Mouse (Mus musculus) midbrain, embryonic 15.5 days (tissue): Measurements from ENCODE around the gene Slc9a9. TPM values are rescaled to one million over a fixed set of nuclear protein-coding genes. Genes with fewer than 3 reads are reported as not detected.

ENCODE experiments used
- ATAC-seq: fragments of 200-750 bp; cut with Nextera tagmentation; replicated peaks from 2 replicates; pipeline ENCODE4 v1.8.0; 2017; ENCODE audit warnings: moderate TSS enrichment
- H3K27ac ChIP-seq: fragments of 300-500 bp; sonication (generic); 2 replicates; pipeline ENCODE4 v1.5.1; 2015; ENCODE audit warnings: mild to moderate bottlenecking, inconsistent platforms
- H3K27me3 ChIP-seq: fragments of 300-500 bp; sonication (generic); replicated peaks from 2 replicates; pipeline ENCODE4 v1.6.1; 2015; ENCODE audit warnings: inconsistent platforms
- H3K36me3 ChIP-seq: fragments of 300-500 bp; sonication (generic); replicated peaks from 2 replicates; pipeline ENCODE4 v1.6.1; 2015; ENCODE audit warnings: inconsistent platforms
- H3K4me1 ChIP-seq: fragments of 300-500 bp; sonication (generic); 2 replicates; pipeline ENCODE4 v1.6.1; 2015; ENCODE audit warnings: inconsistent platforms
- H3K4me2 ChIP-seq: fragments of 300-500 bp; sonication (generic); 2 replicates; pipeline ENCODE4 v1.6.1; 2015; ENCODE audit warnings: inconsistent platforms, mild to moderate bottlenecking, moderate library complexity
- H3K4me3 ChIP-seq: fragments of 300-500 bp; sonication (generic); 2 replicates; pipeline ENCODE4 v1.5.1; 2015; ENCODE audit warnings: mild to moderate bottlenecking, inconsistent platforms
- H3K9ac ChIP-seq: fragments of 300-500 bp; sonication (generic); 2 replicates; pipeline ENCODE4 v1.6.1; 2015; ENCODE audit warnings: mild to moderate bottlenecking, inconsistent platforms
- H3K9me3 ChIP-seq: fragments of 300-500 bp; sonication (generic); 2 replicates; pipeline ENCODE4 v1.6.1; 2016; ENCODE audit warnings: inconsistent platforms
- WGBS: fragments of 180-500 bp; shearing (Covaris S2); methylation state at CpG from one replicate; pipeline ENCODE4 v1.1.7; 2015; ENCODE audit warnings: mixed read lengths; 5-methylcytosine and 5-hydroxymethylcytosine counted together
- polyA plus RNA-seq: library from polyadenylated mRNA; unstranded; fragments of >200 nt; fragmentation: Nextera tagmentation; extraction: Ambion mirVana; gene quantifications from 2 replicates; pipeline ENCODE4 v1.2.1, GENCODE M21; 2015

Gene Slc9a9
- polyA plus RNA-seq, 1 experiment from 2014 or later = 7.3 TPM

DNA sequence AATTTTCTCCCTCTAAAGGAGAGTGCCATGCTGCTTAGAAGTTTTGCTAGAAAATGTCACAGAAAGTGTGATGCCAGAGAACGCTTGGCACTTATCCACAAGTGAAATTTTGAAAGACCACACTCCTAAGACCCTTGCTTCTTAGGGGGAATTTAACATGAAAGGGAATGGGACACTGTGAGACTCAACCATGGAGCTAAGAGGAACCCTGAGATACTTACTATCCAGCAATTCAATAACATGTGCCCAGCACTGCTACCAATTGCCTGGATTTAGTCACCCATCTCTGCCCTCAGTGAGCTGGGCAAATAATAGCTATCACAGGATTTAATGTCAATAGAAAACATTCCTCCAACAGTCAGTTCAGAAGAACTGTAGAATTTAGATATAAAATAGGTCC lies 198.8 kb downstream of the Slc9a9 start:
- Histone ChIP-seq H3K9me3 (no peaks in the 10 kb centered on the region), H3K9ac (no peak overlapping the region), H3K27ac (no peak overlapping the region), H3K4me1 (no peaks in the 10 kb centered on the region), H3K27me3 (no peaks in the 10 kb centered on the region), H3K36me3 (no peaks in the 10 kb centered on the region), H3K4me2 (no peak overlapping the region), H3K4me3 (no peak overlapping the region)
- WGBS = 81% methylated on average over 1 of the region's 1 CpGs
- ATAC-seq = no peak

DNA sequence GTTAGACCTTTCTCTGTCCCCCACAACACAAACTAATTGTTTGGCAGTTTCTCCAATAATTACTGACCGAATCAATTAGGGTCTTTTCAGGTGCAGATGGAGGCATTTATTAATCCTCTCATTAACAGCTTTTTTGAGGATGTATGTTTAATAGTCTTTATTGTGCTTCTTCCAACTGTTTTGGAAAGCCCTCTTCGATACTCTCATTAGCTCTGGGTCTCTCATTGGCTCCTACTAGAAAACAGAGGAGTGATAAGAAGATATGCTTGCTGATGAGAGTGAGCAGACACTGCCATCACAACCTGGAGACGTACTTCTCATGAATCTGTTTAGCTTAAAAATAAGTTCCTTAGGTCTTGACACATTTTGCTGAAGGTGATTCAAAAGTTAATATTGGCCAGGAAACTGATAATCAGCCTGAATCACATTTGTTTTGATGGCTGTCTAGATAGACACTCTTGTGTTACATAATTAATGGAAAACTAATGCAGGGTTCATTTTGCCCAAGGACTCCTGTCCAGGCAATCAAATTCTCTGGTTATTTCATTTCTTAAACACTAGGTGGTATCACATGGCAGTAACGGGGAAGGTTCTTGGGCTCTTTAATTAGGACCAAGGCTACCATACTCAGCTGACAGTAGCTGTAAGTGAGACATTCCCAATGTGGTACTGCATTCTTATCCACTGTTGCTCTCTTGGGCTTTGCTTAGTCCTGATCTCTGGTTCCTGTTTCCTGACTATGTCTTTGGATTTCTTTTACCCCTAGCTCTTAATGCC lies 199.5 kb downstream of the Slc9a9 start:
- 68% methylated on average over 4 of the region's 4 CpGs for WGBS
- Histone ChIP-seq H3K9ac (no peak overlapping the region), H3K9me3 (no peaks in the 10 kb centered on the region), H3K27me3 (no peaks in the 10 kb centered on the region), H3K36me3 (no peaks in the 10 kb centered on the region), H3K4me2 (no peak overlapping the region), H3K4me3 (no peak overlapping the region), H3K27ac (no peak overlapping the region), H3K4me1 (no peaks in the 10 kb centered on the region)
- ATAC-seq = no peak

DNA sequence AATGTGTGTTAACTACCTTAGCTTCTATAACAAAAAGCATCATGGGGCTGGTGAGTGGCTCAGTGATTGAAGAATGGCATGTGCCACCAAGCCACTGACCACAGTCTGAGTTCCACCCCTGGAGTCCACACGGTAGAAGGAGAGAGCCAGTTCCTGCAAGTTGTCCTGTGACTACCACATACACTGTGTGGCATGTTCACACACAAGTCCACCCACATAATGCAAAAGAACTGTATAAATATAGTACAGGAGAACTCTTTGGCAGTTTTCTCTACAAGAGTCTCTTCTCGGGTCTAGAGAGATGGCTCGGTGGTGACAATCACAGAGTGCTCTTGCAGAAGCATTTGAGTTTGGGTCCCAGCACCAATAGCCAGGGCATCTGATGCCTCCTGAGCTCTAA lies 212.8 kb downstream of the Slc9a9 start:
- Histone ChIP-seq H3K27ac (no peak overlapping the region), H3K4me3 (no peak overlapping the region), H3K9me3 (no peaks in the 10 kb centered on the region), H3K27me3 (no peaks in the 10 kb centered on the region), H3K36me3 (no peaks in the 10 kb centered on the region), H3K9ac (no peak overlapping the region), H3K4me1 (no peaks in the 10 kb centered on the region), H3K4me2 (no peak overlapping the region)
- no peak for ATAC-seq
- WGBS = 94% methylated on average over 3 of the region's 3 CpGs

DNA sequence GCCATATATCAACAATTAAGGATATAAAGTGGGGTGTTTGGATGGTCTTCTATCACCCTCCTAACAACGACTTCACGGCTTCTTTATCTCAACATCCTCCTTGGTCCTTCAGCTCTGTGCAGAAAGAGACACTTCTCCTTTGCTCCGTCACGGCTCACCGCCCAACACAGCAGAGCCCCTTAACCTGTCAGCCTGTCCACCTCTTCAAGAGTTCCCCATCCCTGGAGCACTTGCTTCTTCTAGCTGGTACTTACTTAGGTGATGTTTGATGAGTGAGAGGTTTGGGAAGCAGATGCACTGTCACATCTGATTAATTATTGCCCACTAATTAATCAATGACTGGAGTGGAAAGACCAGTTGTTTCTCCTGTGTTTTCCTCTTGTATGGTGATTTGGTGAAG lies 213.7 kb downstream of the Slc9a9 start:
- no peak for ATAC-seq
- Histone ChIP-seq H3K4me1 (no peaks in the 10 kb centered on the region), H3K4me3 (no peak overlapping the region), H3K9me3 (no peaks in the 10 kb centered on the region), H3K27me3 (no peaks in the 10 kb centered on the region), H3K36me3 (no peaks in the 10 kb centered on the region), H3K9ac (no peak overlapping the region), H3K27ac (no peak overlapping the region), H3K4me2 (no peak overlapping the region)
- 84% methylated on average over 5 of the region's 5 CpGs for WGBS

DNA sequence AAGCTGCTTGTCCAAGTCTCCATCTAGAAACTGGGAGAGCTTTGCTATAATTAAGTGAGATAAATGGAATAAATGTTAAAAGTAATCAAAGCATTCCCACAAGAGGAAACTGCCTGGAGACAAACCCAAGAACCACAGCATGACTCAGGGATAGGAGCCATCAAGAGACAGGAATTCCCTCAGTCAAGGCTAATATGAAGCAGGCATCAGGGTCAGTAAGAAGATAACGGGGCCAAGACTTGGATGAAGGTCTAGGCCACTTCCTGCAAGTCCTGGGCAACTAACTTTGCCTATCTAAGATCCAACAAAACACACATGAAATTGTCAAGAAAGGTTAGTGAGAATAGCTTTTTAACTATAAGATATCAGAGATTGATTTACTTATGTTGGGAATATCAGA lies 215.4 kb downstream of the Slc9a9 start:
- H3K4me3 ChIP-seq = no peak overlapping the region
- no peak for ATAC-seq
- 93% methylated on average over 1 of the region's 1 CpGs for WGBS
- no peaks in the 10 kb centered on the region for H3K36me3 ChIP-seq
- H3K4me1 ChIP-seq = no peaks in the 10 kb centered on the region
- H3K4me2 ChIP-seq = no peak overlapping the region
- H3K27me3 ChIP-seq = no peaks in the 10 kb centered on the region
- no peak overlapping the region for H3K27ac ChIP-seq
- H3K9me3 ChIP-seq = no peaks in the 10 kb centered on the region
- H3K9ac ChIP-seq = no peak overlapping the region

DNA sequence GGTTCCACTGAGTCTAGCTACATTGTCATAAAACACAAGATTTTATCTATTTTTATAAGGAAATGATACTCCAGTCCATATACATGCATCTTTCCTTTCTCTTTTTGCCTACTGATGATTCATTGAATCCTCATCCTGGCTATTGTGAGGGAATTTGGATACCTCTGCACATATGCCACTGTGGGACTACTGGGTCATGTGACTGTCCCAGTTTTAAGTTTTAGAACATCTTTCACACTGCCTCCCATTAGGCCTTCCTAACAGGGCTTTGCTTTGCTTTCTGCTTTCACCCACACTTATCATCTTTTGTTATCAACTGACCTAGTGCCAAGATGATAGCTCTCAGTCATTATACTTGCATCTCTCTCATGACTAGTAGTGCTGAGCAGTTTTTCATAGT lies 219.9 kb downstream of the Slc9a9 start:
- Histone ChIP-seq H3K4me3 (no peak overlapping the region), H3K9me3 (no peaks in the 10 kb centered on the region), H3K27ac (no peak overlapping the region), H3K27me3 (no peaks in the 10 kb centered on the region), H3K9ac (no peak overlapping the region), H3K4me1 (no peaks in the 10 kb centered on the region), H3K36me3 (no peaks in the 10 kb centered on the region), H3K4me2 (no peak overlapping the region)
- no peak for ATAC-seq

DNA sequence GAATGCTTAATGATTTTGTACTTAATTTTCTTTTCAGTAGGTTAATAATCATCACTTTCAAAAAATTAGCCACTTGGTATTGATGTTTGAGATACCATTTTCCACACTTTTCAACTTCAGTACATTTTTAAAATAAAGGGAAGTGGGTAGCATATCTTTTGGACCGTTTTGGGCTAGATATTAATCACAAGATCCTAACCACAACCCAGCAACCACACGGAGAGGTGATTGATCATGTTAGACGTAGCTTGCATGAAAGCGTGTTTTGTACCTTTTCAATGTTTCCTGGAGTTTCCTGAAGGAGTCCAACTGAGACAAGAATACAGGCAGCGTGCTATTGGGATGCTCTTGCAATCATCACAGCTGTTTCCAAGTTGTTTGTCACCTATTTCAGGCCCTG lies 226.2 kb downstream of the Slc9a9 start:
- 86% methylated on average over 5 of the region's 5 CpGs for WGBS
- Histone ChIP-seq H3K4me3 (no peak overlapping the region), H3K9ac (no peak overlapping the region), H3K4me1 (no peaks in the 10 kb centered on the region), H3K36me3 (no peaks in the 10 kb centered on the region), H3K27ac (no peak overlapping the region), H3K27me3 (no peaks in the 10 kb centered on the region), H3K4me2 (no peak overlapping the region), H3K9me3 (0 out of 2 replicates have a peak, but pooled peaks cover 2% of the 10 kb centered on the region)
- no peak for ATAC-seq

DNA sequence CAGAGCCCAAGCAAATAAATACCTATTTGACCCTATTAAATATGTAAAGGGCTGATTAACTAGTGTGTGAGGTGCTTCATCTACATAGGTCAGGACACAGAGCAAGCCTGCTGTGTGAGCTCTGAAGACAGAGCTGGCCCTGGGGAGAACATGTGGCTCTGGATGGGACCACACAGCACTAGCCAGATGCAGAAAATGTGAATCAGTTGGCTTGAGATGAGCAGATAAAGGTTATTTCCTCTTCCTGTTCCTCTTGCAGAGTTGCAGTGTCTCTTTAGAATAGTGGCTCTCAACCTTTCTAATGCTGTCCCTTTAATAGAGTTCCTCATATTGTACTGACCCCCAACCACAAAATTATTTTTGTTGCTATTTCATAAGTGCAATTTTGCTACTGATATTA lies 234.5 kb downstream of the Slc9a9 start:
- Histone ChIP-seq H3K4me2 (no peak overlapping the region), H3K9me3 (no peaks in the 10 kb centered on the region), H3K4me3 (no peak overlapping the region), H3K27me3 (no peaks in the 10 kb centered on the region), H3K36me3 (no peaks in the 10 kb centered on the region), H3K9ac (no peak overlapping the region), H3K27ac (no peak overlapping the region), H3K4me1 (no peaks in the 10 kb centered on the region)
- no peak for ATAC-seq

DNA sequence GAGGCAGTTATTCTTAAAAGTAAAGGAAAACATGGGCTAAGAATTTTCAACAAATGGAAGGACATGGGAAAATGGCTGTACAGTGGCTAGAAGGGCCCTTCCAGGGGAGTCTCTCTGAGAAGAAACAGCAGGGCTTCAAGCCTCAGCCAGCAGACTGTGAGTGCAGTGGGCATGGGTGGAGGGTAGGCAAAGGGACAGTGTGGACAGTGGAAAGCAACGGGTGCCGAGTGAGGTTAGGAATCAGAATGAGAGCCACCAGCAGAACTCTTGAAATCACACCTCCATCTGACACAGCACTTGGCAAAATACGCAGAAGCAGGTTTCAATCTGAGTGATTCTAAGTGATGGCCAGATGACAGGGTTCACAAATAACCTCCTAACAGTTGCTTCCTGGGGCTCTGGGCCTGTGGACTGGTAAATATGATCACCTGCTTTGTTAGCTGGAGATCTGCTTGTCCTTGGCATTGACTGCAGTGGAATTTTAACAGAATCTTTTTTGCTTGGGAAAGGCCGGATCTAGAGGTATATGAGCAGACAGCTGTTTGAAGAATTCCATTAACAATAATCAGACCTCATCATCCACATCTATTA lies 237.4 kb downstream of the Slc9a9 start:
- no peak for ATAC-seq

DNA sequence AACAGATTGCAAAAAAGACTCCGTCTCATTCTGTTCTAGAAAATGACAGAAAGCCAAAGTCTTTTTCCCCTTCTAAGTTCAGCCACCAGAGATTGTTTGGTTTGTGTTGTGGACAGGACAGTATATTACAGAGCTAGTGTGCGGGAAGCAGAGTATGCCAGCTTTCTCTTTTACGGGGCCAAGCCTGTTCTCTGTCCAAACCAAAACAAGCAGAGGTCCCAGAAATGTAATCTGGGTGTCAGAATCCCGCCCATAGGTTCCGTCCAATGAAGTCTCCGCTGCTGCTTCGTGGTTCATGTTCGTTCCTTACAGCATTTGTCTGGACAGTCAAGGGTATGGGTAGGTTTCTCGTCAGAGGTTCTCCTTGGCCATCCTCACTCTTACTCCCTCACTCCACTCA lies 242.4 kb downstream of the Slc9a9 start:
- WGBS = 94% methylated on average over 9 of the region's 9 CpGs
- H3K36me3 ChIP-seq = no peaks in the 10 kb centered on the region

More for the DNA sequence above, 237.4 kb downstream of the Slc9a9 start:
- Histone ChIP-seq H3K4me3 (no peak overlapping the region), H3K9ac (no peak overlapping the region), H3K4me1 (0 out of 2 replicates have a peak, but pooled peaks cover 3% of the 10 kb centered on the region), H3K4me2 (no peak overlapping the region), H3K36me3 (no peaks in the 10 kb centered on the region), H3K9me3 (no peaks in the 10 kb centered on the region), H3K27me3 (no peaks in the 10 kb centered on the region), H3K27ac (no peak overlapping the region)
- 87% methylated on average over 4 of the region's 4 CpGs for WGBS

DNA sequence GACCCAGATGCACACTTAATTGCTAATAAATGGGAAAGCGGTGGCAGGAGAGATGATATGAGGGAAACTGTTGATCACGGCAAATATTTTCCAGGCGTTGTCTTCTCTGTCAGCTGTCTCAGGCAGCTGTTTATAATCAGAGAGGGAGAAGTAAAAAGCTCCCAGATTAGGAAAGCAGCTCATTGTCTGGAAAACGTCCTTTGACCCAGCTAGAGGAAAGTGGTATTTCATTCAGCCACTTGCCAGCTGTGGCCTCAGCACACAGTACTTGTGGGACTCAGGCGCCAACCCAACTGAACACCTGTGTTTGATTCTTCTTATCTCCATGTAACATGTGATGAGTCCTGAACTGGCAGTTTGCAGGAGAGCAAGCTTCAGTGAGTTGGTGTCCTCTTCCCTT lies 252.4 kb downstream of the Slc9a9 start:
- no peaks in the 10 kb centered on the region for H3K36me3 ChIP-seq
- WGBS = 57% methylated on average over 5 of the region's 5 CpGs
- H3K27me3 ChIP-seq = no peaks in the 10 kb centered on the region
- no peak overlapping the region for H3K4me3 ChIP-seq
- no peak overlapping the region for H3K9ac ChIP-seq
- no peaks in the 10 kb centered on the region for H3K4me1 ChIP-seq
- H3K27ac ChIP-seq = no peak overlapping the region
- H3K4me2 ChIP-seq = no peak overlapping the region
- no peak for ATAC-seq
- no peaks in the 10 kb centered on the region for H3K9me3 ChIP-seq

More for the DNA sequence above, 242.4 kb downstream of the Slc9a9 start:
- Histone ChIP-seq H3K9ac (no peak overlapping the region), H3K27ac (no peak overlapping the region), H3K4me1 (0 out of 2 replicates have a peak, but pooled peaks cover 3% of the 10 kb centered on the region), H3K27me3 (no peaks in the 10 kb centered on the region), H3K9me3 (no peaks in the 10 kb centered on the region), H3K4me3 (no peak overlapping the region), H3K4me2 (no peak overlapping the region)
- no peak for ATAC-seq

DNA sequence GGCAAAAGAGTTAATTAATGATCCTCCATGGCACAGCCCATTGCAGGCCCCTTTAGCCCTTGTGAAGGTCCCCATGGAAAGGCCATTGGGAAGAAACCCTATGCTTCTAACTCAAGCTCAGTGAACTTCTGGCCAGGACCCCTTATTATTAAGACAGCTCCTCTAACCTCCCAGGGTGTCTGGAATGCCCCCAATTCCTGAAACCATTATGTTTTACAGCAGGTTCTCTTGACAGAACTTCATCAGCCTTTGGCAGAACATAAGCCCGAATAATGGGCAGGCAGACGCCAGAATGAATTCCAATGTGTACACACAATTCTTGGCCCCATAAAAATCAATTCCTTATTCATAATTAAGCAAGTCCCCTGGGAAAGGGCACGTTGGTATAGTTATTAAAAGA lies 256.1 kb downstream of the Slc9a9 start:
- Histone ChIP-seq H3K9ac (no peak overlapping the region), H3K4me2 (no peak overlapping the region), H3K27me3 (no peaks in the 10 kb centered on the region), H3K27ac (no peak overlapping the region), H3K9me3 (no peaks in the 10 kb centered on the region), H3K4me1 (no peaks in the 10 kb centered on the region), H3K4me3 (no peak overlapping the region), H3K36me3 (no peaks in the 10 kb centered on the region)
- no peak for ATAC-seq
- WGBS = 47% methylated on average over 3 of the region's 3 CpGs

DNA sequence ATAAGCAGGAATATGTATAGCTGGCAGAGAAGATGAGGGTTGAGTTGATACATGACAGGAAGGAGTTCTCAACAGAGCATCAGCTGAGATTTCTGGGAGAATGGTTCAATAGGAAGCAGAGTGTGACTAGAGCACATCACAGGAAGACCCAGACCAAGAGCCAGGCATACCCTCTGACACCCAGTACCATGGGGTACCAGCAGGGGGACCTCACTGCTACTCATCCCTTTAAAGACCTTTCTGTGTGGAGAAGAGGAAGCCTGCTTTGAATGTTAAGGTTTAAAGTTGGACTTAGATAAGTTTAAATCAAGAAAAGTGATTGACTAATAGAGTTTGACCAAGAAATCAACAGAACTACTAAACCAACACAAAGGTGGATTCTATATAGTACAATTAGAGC lies 257.4 kb downstream of the Slc9a9 start:
- H3K4me3 ChIP-seq = no peak overlapping the region
- no peaks in the 10 kb centered on the region for H3K9me3 ChIP-seq
- no peaks in the 10 kb centered on the region for H3K4me1 ChIP-seq
- H3K27ac ChIP-seq = no peak overlapping the region
- no peaks in the 10 kb centered on the region for H3K36me3 ChIP-seq
- no peak for ATAC-seq
- H3K27me3 ChIP-seq = no peaks in the 10 kb centered on the region
- no peak overlapping the region for H3K9ac ChIP-seq
- no peak overlapping the region for H3K4me2 ChIP-seq
